Mouse (Mus musculus) spleen, embryonic (tissue): ENCODE results near the gene Tmem9b.

ENCODE experiments used
- CTCF ChIA-PET: fragments of 350-600 bp; sonication (Branson Sonifier 250); formaldehyde crosslinking; loops from one replicate; lab custom pipeline; 2022; lab: Charles Lee

Tmem9b gene

DNA sequence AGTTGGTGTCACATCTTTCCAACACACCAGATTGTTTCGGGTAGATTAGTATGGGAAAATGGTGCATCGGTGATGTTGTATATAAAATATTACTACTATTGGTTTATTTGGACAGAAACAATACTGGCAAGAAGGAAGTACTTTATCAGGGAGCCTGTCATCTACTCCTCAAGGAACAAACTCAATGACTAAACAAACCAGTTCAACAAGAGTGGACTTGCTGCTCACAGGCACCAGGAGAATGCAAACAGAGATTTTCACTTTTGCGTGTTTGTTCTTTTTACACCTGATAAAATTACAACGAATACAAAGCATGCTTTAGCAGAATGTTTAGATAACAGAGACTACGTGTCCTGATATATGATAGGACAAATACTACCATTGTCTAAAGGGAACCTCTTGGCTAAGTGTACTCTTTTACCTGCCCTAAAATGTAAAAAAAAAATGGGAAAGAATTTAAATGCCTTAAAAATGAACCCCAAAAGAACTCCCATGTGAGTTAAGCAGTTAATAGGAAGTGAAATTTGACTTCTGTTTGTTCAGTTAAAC, 12.8 kb downstream of the Tmem9b start:
- CTCF ChIA-PET: no interaction called here

DNA sequence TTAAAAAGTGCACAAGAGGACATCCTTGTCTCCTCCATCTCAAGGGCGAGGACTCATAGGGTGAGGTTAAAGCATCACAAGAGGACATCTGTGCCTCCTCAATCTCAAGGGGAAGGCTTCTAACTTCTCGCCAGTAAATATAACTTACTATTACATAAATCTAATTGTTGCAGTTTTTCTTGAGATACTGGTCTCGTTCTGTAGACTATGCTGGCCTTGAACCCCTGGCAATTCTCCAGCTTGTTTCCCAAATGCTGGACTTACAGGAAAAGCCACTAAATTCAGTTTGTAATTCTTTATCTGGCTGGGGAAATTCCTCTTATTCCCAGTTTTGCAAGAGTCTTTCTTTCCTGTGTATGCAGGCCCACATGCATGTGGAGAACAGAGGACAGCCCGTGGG, 17.9 kb downstream of the Tmem9b start:
- CTCF ChIA-PET: no interaction called here

DNA sequence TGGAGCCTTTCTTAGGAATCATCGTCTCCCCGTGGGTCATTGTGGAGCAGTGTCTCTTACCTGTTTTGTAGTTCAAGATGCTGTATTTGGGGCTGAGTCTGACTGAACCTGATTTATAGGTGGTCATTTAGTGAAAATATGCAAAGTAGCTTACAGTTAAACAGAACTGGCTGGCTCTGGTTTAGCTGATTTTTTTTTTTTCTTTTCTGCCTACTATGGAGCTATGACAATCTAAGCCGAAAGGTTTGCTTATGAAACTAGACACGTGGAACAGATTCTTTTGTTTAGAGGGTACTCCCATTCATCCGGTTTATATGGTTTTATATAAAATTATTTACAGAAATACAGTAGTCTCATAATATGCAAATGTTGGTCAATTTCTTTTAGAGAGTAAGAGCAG, 21.0 kb downstream of the Tmem9b start, which contains the start of gene Ascl3:
TSS of gene Ascl3 (minus strand) at position 101 of the 400 bp plus-strand sequence.
- CTCF ChIA-PET: no interaction called here

DNA sequence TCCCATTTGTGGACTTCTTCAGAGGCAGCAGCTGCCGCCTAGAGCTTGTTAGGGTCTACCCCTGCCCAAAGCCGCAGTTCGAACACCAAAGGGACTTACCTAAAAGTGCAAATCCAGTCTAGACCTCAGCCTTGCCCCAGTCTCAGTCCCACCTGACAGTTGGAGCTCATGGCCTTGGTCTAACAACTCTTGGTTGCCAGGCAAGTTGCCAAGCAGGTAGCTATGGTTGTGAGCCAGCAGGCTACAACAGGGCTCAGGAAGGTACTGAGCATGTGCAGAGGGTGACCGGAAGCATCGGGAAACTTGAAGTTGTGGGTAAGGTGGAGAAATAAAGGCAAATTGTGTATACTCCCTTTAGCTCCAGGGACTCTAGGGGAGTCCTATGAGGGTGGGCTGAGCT, 29.0 kb downstream of the Tmem9b start, which contains the start of gene BC051019:
TSS of gene BC051019 (minus strand) at position 154 of the 400 bp plus-strand sequence.
- CTCF ChIA-PET: no interaction called here

DNA sequence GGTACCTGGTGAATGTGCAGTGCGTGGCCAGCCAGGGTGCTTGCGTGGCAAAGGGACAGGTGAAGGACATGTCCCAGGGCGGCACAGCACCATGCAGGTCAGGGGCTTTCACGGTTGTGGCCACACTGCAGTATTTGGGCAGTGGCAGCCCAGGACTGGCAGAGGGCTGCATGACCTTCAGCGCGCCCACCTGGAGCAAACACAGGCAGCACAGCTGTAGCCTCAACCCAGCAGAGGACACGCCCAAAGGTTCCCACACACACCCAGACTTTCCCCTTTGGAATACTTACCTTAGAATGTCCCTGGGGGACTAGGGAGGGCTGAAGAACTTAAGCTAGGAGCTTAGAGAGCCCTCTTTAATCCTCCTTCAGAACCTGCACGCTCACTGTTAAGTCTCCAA, 29.6 kb downstream of the Tmem9b start:
- CTCF ChIA-PET: interaction anchor here (0.7 kb wide), 1 partner anchor 9 kb away, joined by 3 read pairs; no protein-coding TSS in a partner anchor

DNA sequence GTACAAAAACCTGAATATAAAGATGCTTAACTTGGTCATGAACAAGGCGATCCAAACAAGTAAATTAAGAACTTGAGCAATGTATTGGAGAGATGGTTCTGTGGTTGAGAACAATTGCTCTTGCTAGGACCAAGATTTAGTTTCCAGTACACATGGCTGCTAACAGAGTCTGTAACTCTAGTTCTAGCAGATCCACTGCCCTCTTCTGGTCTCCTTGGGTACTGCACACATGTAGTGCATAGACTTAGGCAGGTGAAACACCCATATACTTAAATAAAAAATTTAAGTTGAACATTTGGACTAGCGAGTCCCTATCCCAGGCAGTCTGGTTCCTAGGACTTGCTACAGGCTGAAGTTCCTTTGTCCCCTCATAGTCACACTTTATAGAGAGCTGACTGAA, 30.1 kb downstream of the Tmem9b start:
- CTCF ChIA-PET: interaction anchor here (0.7 kb wide), 1 partner anchor 10 kb away, joined by 3 read pairs; no protein-coding TSS in a partner anchor

DNA sequence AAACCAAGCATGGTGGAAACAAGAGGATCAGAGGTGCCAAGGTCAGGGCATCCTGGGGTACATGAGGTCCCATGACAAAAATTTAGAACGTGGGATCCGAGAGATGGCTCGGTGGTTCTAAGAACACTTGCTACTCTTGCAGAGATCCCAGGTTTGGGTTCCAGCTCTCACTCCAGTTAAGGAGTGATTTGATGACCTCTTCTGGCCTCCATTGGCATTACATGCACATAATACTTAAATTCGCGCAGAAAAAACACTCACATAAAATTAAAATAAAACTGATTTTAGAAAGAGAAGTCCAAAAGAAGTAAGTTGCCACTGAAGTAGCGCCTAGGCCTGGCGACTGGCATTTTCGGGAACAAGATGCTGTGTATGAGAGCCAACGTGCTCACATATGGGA, 33.4 kb downstream of the Tmem9b start:
- CTCF ChIA-PET: no interaction called here

DNA sequence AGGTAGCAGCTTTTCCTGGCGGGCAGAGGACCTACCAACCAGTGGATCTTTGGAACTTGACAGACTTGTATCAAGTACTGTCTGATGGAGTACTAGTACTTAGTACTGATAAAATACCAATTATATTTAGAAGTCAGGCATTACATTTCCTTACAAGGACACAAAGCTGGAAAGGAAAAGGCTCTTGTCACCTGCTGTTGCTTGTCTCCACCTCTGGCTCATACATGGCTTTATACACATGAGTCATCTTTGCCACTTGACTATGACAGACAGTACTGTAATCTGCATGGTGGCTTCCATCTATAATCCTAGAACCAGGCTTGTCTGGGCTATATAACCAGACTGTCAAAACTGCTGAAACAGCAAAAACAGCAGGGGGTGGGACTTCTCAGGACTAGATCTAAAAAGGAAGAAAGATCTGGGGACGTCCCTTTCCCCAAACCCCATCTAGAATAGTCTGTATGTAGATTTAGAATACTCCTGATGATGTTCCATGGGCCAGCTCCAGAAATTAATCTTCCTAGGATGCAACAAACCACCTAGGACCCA, 39.2 kb downstream of the Tmem9b start:
- CTCF ChIA-PET: no interaction called here

DNA sequence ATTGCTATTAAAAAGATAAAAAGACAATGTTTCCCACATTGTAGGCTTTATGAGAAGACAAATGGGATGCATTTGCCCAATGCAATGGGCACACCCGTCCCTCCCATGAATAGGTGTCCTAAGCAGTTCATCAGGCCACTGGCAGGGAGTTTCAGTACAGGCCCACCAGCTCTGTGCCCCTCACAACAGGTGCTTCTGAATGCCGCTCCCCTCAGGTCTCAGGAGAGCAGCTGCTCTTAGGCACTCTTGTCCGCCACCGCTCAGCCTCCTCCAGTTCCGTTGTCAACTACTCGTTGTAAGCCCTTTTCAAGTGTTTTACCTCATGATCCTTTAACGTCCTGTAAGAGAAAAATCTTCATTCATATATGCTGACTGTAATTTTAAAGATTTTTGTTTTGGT, 40.5 kb downstream of the Tmem9b start:
- CTCF ChIA-PET: no interaction called here

DNA sequence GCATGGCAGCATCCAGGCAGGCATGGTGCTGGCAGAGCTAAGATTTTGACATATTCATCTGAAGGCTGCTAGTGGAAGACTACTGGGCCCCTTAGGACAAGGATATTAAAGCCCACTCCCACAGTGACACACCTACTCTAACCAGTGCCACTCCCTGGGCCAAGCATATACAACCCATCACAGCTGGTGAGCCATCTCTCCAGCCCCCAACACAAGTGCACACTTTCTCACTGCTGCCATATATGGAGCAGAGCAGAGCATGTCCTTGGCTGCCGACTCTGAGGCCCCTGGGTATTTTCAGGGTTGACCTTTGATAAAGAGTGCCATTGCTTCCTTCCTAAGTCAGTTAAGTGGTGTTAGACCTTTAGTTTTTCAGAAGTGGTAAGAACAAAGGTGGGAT, 42.6 kb downstream of the Tmem9b start:
- CTCF ChIA-PET: no interaction called here

DNA sequence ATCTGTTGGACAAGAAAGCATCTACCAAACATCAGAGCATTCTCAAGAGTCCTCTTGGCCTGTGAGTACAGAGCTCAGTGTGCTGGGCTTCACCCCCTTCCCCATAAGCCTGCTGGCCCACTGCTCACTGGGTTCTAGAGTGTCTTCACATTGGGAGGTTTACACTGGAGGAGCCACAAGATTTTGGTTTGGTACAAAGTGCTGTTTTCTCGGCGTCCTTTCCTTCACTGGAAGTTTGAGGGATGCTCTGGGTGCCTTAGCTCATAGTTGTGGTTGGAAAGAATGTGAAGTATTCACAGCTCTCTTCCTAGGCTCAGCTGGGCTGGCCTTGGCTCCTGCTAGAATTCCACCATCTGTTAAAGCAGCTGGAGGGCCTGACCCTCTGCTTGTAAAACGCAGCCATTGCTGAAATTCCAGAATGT, 43.7 kb downstream of the Tmem9b start:
- CTCF ChIA-PET: no interaction called here

DNA sequence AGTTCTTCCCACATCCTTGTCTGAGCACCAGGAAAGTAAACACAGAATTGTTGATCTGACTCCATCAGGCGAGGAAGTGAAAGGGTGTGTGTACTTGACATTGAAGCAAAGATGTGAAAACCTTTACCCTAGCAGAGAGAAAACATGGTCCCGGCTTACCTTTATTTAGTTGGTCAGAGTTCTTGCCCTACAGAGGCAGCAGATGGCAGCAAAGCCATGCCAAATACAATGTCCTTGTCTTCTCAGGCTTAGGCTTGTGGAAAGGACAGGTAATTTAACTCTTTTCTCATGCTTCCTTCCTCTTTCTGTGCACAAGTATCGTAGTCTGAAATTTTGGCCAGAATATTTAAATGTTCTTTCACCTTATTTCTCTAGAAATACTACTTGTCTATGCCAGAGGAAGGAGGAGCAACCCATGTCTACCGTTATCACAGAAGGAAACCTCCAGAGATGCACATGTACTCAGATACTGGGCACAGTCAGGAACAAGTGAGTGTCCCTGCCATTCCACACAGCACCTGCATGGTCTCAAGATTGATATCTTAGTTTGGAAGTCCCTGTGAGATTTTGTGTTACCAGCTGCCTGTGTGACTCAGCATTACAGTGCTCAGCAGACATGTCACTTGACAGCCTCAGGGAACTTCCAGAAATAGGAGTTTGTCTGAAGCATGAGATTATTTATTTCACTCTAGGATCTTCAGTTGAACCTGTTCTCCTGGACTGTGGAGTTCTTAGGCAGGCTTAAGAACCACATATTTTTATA, 45.5 kb downstream of the Tmem9b start:
- CTCF ChIA-PET: no interaction called here

DNA sequence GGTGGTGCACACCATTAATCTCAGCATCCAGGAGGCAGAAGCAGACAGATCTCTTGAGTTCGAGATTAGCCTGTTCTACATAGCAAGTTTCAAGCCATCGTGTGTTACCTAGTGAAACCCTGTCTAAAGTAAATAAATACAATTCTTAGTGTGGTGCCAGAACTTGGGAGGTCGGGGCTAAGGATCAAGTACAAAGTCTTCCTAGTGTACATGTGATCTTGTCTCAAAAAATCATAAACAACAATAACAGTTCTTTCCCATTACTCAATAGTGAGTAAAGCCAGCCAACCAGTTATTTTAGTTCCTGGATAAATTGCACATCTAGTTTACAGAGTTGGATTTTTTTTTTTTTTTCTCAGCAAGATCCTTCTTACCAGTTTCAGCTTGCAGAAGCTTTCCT, 48.2 kb downstream of the Tmem9b start:
- CTCF ChIA-PET: interaction anchor here (0.7 kb wide), 1 partner anchor 40 kb away, joined by 6 read pairs; no protein-coding TSS in a partner anchor

DNA sequence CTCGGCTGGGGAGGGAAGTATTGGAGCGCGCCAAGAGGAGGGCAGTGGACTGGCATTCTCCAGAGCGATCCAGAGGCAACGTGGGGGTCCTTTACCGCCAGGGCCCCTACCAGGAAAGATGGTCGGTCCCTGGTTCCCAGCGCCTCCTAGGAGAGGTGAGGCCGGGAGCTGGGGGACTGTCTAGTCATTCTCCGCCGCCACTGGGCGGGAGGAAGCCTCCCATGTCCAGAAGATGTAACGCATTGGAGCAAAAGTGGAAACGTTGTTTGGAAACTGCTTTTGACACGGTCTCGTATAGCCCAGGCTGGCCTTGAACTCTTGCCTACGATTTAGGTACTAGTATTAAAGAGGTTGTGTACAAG, 48.7 kb downstream of the Tmem9b start:
- CTCF ChIA-PET: no interaction called here

DNA sequence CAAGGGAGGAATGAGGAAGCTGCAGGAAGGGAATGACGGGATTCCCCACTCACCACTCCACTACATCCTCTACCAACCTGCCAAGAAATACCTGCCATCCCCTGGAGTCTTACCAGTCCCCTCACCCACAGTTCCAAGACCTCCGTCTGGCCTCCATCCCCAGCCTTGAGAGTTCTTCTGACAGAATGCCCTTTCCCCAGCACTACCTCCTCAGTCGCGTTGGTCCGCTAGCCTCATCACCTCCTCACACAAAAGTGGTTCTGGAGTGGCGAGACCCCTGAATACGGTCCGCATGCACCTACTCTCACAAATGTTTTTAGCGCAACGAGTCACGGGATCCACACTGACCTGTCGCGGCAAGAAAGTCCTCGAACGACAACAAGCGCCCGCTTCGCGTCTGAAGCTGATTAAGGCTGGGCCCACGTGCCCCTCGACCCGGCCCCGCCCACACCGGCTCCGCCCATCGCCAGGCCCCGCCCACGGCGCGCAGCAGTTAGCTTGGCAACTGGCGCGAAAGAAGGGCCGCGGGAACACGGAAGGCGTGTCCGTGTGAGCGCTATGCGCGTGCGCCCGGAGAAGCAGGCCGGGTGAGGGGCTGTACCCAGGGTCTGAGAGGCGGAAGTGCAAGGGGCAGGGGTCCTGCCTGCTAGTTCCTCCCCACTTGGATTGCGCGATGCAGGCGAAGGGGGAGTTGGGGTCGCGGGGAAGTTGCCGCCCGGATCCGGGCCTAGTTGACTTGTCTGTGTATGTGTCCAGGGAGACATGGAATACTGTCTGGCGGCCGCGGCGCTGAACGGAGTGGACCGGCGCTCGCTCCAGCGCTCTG, 49.3 kb downstream of the Tmem9b start, which contains the start of the genes St5 and Akip1:
TSS of gene St5 (minus strand) at position 416 of the 826 bp plus-strand sequence.
TSS of gene Akip1 (plus strand) at position 501 of the 826 bp plus-strand sequence.
- CTCF ChIA-PET: no interaction called here

DNA sequence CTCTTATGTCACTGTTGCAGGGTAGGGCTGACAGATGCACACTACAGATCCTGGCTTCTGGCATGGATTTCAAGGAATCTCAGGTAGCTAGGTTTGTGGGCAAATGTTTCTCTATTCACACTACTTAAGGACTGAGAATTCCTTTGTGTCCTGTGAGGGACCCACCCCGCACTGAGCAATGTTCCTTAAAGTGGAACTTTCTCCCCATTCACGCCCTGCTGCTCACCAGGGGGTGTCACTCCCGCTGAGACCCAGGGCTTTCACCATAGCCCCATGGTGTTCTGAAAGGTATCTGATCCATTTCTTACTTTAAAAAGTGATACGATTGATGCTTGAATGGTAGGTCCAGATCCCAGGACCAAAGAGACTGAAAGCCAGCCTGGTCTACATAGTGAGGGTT, 50.0 kb downstream of the Tmem9b start:
- CTCF ChIA-PET: no interaction called here

DNA sequence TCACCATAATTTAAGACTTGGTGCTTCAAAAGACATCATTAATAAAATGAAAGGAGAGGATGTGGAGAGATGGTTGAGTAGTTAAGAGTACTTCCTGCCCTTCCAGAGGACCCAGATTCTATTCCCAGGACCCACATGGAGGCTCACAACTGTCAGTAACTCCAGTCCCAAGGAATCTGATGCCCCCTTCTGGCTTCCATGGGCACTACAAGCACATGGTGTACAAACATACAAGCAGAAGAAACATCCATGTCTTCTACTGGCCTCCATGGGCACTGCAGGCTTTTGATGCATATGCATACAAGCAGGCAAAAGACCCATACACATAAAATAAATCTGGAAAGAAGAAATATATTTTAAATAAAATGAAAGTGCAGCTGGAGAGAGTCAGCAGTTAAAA, 52.5 kb downstream of the Tmem9b start:
- CTCF ChIA-PET: no interaction called here

DNA sequence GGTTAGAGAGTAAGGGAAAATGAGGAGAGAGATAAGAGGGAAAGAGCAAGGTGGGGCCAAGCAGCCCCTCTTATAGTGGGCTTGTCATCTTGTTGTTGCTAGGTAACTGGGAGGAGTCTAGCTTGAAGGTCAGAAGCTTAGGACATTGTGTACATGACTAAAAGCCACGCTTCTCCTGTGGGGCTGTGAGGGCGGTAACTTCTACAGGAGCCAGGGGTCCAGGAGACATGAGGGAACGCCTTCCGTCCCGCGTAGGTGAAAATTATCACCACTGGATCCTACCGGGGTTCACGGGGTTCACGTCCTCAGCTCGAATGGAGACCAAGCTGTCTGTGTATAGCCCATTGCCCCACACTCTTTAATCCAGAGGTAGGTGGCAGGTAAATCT, 57.3 kb downstream of the Tmem9b start:
- CTCF ChIA-PET: no interaction called here

DNA sequence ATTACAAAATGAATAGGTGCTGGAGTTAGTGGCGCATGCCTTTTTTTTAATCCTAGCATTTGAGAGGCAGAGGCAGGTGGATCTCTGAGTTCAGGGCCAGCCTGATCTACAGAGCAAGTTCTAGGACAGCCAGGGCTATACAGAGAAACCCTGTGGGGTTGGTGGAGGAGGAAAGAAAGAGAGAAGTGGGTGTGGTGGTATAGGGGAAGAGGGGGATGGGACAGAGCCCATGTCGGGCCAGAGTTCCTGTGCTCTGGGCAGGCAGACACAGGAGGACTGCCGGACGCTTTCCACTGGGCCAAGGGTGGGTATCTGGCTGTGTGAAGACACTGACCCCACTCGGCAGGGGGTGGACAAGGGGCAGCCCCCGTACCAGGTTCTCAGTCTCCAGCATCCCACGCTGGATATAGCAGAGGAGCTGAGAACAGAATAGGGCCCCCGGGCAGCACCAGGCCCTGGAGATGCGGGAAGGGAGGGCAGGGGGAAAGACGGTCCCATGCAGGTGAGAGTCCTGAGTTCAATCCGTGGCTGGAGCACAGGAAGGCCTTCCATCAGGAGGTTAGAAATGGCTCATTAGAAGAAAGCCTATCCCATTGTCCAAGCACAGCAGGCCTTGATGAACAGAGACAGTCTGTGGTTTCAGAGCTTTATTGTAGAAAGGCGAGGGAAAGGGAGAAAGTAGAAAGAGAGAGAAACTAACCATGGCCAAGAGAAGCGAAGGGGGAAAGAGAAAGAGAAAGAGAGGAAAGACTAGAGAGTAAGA, 57.9 kb downstream of the Tmem9b start:
- CTCF ChIA-PET: no interaction called here

DNA sequence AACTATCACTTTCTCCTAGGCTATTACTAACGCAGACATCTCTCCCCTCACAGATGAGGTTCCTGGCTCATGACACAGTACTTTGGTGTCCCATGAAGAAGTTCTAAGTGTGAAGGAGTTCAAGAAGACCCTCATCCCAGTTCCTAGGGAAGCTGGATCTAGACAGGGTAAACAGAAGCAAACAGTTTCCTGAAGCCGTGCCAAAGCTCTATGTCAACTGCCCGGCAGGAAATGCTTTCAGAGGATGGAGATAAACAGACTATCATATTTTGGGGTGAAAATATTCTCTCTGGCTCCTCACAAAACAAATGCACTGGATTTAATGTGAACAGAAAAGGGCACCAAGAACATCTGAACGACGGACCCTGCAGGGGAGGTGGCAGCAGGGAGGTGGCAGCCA, 61.7 kb downstream of the Tmem9b start:
- CTCF ChIA-PET: no interaction called here

DNA sequence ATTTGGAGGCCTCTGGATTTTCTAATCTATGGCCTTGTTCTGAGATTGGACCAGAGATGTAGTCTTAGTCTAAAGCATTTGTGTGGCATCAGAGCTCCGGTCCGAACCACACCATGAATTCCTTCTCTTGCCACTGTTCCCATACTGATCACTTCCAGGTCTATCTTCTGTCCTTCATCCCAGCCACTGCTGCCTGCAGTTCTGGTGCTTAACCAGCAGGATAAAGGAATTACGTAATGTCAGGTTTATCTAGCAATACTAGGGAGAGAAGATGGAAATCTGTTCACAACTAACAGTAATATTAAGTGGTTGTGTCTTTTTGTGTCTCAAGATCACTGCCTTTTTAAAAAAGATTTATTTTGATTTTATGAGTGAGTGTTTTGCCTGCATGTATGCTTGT, 62.6 kb downstream of the Tmem9b start:
- CTCF ChIA-PET: no interaction called here
